Mouse (Mus musculus): ENCODE measurements around the gene Sgms1.
"Not testable (repeated sequence)": the region's sequence is repeated elsewhere in the genome, so short reads cannot be mapped to it uniquely, and the experiment has no call there.

Sgms1 gene

DNA sequence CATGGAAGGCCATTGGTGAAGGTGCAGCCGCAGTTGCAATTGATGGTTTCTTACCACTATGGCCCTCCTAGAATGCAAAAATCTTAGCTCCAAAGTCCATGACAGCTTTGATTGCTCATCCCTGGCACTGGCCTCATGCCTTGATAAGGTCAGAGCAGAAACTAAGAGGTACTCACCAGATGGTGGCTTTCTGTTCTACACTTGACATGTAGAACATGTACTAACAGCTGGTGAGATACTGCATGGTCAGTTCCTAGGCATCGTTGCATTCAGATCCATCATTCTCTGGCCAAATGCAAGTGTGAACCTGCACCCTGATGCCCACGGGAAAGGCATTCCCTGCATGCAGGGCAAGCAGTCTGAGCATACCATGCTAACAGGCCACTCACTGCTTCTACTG lies 63.4 kb downstream of the Sgms1 start:
- no peak for DNase-seq (ENCODE audit: low read depth, low spot score)

DNA sequence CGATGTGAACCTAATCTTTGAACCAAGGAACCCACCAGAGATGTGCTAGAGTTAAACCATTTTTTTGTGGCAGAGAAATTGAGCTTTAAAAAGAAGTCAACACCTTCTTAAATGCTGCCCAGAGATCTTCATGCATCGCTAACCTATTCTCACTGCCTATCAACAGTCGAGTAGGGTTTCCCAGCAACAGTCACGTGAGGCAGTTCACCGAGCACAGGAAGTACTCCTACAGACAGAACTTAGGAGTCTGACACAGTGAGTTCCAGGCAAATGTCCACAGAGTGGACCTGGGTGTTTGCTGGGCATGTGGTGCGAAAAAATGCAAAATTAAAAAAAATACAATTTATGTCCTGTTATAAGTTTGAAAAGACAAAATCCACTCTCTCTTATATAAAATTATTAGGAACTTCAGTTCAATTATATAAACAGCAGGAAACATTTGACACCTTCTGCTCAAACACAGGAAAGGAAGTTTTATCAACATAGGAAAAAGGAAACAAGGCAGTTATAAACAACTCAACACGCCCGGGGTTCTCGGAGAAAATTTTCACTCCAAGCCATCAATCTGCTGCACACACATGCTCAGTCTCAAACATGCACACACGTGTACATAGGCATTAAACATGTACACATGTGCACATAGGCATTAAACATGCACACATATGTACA lies 64.3 kb downstream of the Sgms1 start:
- DNase-seq (ENCODE audit: low read depth, low spot score): no peak

DNA sequence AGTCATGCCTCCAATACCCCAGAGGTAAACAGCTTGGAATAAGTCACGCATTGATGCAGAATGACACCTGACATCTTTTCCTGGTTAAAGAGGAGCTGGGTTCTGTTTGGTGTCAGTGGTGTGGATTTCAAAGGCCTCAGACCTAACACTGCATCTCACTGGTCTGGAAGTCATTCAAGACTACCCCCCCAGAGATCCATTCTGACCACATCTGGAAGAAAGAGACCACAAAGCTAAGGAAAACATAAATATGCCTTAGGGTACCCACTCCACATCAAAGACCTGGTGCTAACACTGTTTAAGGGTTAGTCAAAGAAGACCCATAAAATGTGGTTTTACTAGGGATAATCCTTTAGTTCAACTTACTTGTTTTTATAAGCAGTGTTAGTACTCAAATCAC lies 65.0 kb downstream of the Sgms1 start:
- no peak for DNase-seq (ENCODE audit: low read depth, low spot score)

DNA sequence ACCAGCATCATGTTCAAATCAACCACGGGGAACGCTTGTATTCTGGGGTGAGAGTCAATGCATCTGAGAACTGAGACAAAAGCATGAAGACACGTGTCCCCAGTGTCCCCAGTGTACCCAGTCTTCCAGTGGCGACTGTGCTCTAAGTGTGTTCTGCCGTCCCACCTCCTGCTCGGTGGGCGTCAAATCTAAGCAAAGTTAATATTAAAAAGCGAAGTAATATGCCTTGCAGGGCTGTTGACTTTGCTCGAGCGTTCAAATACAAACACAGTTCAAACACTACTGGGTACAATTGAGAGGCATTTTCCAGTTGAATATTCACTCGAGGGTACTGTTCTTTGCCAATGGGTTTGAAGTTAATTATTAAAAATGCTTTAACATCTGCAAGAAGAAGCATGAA lies 66.4 kb downstream of the Sgms1 start:
- no peak for DNase-seq (ENCODE audit: low read depth, low spot score)

DNA sequence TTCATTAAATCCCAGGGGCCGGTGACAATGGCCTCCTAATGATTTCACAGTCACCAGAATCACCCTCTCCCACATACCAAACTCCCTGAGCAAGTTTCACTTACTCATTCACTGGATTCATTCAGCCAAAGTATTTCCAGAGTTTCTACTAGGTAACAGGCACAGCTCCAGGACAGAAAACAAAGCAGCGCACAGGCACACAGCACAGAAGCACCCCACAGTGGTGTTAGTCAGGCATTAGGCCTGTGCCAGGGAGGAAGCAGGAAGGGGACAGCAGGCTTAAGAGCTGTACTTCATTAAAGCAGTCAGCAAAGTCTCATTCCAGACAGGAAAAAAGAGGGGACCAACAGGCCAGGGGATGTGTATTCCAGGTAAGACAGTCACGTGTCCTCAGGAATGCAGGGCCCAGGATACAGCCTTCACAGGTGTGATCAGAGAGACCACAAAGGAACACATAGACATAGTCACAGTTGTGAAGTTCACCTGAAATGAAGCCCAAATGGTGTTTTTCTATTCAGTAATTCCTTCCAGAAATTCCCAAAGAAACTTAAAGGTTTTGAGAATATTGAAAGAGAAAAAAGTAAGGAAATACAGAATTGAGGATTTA lies 67.0 kb downstream of the Sgms1 start:
- DNase-seq (ENCODE audit: low read depth, low spot score): no peak

DNA sequence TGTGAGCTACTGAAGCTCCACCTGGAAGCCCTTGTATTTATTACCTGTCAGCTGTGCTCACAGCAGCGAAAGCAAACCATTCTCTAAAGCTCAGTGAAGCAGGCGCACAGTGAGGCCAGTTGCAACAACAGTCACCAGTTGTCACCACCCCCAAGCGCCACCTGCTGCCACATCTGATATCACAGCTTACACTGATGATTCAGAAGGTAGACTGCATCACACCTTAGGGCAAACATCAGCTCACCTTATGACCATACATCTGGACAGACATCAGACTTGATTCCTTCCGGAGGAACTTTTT lies 69.2 kb downstream of the Sgms1 start:
- no peak for DNase-seq (ENCODE audit: low read depth, low spot score)

DNA sequence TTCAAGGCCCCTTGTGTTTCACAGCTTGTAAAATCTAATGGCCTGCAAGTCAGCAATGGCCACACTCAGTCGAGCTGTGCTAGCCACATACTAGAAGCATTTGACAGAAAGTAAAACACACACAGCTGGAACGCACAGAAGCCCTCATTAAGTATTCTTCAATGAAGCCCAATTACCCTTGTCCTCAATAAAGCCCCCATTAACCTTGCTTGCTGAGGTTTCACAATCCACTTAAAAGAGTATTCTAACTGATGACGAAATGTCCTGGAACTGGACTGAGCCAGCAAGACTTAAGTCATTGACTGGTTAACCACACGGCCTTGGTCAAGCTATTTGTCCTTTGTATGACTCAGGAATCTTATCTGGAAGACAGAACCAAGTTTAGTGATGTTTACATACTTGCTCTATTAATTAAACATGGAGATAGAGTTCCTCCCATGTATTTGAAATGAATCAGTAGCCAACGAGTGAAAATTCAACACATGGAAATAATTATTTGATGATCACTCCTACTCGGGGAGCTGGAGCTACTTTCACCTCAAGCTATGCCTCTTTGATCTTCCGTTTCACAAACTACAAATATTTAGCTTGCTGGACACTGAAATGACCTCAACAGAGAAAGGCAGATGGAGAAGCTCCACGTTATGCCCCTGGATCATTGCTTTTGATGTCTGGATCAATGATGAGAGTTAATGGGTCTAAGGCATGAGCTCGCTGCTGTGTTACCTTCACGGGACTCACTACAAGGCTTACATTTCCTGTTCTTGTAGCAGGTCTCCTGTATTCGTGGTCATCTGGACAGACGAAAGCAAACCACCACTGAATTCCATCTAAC lies 69.8 kb downstream of the Sgms1 start:
- no peak for DNase-seq (ENCODE audit: low read depth, low spot score)

DNA sequence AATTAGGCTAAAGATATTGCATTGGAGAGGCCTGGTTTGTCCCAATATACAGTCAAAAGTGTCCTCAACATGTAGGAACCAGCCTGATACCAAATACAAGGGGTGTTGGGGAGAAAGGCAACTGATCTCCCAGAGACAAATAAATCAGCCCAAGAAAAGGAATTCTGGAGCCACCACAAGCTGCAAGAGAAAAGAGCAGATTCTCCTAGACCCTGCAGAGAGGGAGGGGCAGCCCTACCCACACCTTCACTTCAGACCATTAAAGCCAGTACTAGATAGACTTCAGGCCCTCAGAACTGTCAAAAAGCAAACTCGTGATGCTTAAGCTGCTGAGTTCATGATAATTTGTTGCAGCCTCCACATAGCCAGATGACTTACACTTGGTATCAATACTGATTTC lies 70.5 kb downstream of the Sgms1 start:
- DNase-seq (ENCODE audit: low read depth, low spot score): no peak

DNA sequence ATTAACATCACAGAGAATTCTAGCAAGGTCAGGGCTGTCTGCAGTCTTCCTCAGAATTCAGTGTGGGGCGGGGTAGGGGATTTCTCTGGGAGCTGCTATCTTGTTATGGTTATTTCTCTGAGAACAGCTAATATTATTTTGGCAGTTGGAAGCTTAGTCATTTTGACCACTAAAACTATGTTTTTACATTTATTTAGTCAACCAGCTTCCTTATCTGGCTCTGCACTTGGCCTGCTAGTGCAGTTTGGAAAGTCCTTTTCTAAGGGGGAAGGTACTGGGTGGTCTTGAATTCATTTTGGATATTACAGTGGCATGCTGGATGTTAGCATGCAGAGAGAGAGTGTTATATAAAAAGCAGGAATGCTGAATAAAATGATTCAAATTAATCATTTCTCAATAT lies 72.2 kb downstream of the Sgms1 start:
- DNase-seq (ENCODE audit: low read depth, low spot score): not testable (repeated sequence)

DNA sequence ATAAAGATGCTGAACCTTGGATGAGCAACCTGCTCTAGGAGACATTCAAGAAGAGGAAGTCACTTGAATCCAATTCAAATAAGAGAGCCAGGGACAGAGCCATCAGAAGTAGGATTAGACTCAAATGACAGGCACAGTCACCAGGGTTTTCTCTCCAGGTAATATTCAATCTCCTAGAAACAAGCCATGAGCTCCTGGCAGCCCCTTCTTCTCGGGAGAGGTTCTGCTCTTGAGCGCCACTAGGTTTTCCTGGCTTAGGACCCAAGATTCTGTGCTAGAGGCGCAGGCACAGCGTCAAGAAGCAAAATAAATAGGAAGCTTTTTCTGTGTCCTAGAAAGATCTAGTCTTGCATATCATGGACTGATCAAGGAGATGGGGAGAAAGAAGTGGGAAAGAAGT lies 76.2 kb downstream of the Sgms1 start:
- DNase-seq (ENCODE audit: low read depth, low spot score): no peak

DNA sequence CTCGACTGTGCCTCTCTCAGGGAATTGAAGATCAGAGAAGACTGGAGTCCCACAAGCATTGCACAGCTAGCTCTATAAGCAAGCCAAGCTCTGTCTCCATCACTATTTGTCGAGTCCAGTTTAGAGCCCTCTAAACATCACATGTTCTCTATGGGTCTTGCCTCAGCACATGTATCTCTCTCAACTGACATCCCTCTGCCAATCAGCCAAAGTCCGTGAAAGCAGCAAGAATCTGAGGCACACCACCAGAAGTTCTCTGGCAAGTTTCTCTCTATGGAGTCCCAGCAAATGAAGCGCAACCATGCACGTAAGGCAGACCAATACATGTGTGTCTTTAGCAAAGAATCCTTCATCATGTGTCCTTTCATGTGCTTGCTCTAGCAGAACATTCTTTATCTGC lies 77.8 kb downstream of the Sgms1 start:
- DNase-seq (ENCODE audit: low read depth, low spot score): no peak

DNA sequence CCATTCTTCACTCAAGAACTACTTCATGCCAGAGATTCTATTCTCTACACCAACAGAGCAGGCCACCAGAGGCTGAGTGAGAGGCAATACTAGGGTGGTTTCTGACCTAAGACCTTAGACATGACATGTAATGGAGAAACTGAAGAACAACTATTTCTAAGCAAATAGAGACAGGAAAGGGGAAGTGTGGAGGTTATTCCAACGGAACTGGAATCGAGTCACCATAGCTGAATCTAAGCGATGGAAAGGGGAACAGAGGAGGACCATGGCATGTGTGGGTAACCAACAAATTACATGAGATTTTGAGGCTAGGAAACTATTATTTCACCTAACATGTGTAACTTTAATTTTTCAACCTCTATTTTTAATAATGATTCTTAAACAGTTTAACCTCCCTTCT lies 78.5 kb downstream of the Sgms1 start:
- DNase-seq (ENCODE audit: low read depth, low spot score): no peak

DNA sequence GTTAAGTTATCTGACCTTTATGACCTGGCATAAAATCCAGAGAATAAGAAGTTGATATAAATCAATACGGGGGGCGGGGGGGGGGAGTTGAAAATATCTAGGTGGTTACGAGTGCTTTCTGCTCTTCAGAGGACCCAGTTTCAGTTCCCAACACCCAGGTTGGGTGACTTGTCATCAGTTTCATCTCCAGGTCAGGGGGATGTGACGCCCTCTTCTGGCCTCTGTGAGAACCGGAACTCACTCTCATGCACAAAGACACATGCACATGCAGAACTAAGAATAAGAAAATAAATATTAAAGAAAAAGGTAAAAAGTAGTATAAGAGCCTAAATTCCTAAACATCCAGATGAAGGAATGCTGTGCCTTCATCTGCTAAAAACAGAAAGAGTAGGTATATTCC lies 79.0 kb downstream of the Sgms1 start:
- no peak for DNase-seq (ENCODE audit: low read depth, low spot score)

DNA sequence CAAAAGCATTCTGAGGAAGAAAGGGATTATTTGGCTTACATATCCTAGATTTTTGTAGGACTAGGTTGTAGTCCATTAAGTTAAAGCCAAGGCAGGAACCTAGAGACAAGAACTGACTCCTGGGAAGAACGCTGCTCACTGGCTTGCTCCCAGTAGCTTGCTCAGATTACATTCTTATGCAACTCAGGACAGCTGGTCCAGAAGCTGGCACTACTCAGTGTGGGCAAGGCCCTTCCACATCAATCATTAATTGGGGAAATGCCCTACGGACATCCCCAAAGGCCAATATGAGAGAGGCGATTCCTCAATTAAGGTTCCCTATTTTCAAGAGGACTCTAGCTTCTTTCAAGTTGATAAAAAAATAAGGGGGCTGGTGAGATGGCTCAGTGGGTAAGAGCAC lies 80.2 kb downstream of the Sgms1 start:
- DNase-seq (ENCODE audit: low read depth, low spot score): no peak

DNA sequence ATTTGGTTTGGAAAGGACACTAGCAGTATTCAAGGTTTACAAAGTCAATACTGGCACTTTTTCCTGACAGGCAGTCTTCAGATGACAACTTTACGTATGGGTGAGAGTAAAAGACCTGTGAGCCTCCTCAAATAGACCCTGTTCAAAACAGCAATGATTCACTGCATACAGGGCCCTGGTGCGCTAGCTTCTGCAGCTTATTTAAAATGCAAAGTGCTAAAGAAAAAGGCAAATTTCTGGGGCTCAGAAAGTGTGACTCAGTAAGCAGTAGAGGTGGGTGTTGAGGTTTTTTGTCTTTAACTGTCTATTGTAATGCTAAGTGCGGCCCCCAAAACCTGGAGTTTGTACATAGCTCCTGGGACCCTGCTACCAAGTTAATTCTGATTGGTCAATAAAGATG lies 81.2 kb downstream of the Sgms1 start:
- DNase-seq (ENCODE audit: low read depth, low spot score): no peak

DNA sequence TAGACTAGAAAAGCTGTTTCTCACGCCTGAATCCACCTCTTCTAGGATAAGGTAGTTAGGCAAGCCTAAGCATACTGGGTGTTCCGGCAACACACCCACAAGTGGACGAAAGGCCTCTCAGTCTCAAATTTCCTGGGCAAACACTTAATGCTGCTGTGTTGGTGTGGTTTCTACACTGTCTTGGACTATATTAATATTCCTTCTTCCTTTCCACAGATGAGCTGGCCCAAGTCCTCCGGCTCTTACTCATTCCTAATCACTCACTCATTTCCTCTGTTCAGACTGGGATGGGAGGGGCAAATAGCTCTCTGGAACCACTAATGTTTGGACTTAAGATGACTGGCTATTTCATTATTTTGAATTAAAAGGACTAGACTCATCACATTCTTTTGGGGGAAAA lies 84.6 kb downstream of the Sgms1 start:
- no peak for DNase-seq (ENCODE audit: low read depth, low spot score)

DNA sequence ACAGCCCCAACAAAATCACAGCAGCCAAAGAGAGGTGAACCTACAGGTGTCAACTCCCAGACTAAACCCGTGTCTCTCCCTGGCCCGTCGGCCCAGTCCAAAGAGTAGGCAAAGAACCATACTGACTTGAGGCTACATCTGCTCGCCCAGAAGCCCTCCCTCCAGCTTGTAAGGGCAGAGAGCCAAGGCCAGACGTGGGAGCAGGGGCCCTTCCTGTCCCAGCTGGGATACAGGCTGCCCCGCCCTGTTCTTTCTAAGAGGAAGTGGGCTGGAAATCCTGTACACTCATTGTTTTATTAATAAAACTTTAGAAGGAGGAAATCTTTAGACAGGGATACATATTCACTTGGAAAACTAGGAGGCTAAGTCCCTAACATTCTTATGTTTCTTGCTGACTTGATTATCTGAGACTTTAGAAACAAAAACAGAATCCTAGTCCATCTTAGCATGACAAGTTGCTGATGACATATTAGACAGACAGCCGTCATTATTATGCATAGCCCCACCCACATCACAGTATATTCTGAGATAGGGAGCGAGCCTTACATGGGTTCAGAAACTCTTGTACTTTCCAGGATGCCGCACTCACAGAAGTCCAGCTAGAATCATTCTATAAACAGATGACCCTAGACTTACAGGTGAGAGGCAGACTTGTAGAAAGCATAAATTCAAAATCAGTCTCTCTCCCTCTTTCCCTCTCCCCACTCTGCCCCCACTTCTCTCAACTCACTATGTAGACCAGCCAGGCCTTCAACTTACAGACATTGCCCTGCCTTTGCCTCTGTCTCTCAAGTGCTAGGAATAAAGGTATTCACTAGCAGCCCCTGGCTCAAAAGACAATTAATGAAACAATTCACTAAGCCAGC lies 85.3 kb downstream of the Sgms1 start:
- no peak for DNase-seq (ENCODE audit: low read depth, low spot score)

DNA sequence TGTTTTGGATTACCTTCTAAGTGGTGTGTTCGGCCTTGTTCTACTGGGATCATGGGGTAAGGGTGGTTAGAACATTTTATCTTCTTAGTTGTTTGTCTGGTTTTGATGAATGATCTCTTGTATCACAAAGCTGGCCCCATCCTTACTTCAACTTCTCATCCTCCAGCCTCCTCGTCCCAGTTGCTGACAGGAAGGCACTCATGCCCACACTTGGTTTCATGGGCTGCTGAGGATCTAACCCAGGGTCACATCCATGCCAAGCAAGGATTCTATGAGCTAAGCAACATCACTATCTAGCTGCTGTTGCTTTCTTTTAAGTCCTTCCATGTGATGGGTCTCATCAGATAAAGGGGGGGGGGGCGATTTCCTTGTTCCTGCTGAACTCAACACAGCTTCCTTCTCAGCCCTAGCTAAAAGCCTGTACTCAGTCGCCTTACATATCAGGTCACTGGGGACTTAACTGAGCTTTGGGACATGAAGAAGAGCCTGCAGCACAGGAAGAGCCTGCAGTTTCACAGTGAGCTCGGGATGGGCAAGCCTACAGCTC lies 86.6 kb downstream of the Sgms1 start:
- no peak for DNase-seq (ENCODE audit: low read depth, low spot score)

DNA sequence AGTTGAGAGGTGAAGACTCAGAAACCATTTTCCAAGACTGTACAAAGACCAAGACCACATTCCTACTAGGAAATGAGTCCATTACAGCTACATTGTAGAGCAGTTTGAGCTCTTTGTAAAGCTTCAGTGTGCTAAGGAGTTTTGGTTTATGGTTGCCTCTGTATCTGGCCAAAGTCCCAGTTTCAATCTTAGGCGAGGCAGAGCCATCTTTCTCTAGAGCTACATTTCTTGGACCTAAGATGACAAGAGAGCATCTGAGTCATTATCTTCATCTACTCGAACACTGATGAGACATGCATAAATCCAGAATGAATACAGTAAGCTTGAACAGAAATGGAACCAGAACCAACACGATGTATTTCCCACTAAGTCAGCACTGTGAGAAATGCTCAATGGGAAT lies 87.9 kb downstream of the Sgms1 start:
- no peak for DNase-seq (ENCODE audit: low read depth, low spot score)

DNA sequence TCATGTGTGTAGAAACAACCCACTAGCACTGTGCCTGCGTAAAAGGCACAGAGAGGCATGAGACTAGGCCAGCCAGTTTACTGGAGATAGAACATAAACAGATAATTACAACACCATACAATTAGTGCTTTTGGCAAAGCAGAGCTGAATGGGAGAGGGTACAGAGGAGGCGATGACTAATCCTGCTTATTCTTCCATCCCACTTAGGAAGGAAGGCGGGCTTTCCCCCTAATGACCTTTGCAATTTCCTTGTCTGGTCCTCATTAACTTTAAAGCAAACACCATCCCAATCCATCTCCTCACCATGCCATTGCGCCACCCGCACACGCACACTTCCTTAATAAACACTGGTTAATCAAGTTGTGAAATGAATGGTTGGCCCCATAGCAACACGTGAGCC lies 91.3 kb downstream of the Sgms1 start:
- DNase-seq (ENCODE audit: low read depth, low spot score): no peak

DNA sequence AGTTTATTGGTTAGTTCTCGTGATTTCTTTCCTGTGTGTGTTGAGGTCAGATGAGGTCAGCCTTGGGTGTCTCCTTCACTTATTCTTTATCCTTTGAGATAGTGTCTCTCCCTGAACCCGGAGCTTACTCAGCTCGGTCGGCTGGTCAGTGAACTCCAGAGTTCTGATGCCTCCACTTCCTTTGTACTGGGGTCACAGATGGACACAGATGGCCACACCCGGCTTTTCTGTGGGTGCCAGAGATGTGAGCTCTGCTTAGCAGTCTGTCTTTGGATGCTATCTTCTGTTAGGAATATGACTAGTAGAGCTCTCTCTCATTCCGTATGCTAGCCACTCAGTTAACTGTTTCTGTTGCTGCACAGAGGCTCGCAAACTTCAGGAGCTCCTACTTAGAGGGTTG lies 92.7 kb downstream of the Sgms1 start:
- DNase-seq (ENCODE audit: low read depth, low spot score): no peak

DNA sequence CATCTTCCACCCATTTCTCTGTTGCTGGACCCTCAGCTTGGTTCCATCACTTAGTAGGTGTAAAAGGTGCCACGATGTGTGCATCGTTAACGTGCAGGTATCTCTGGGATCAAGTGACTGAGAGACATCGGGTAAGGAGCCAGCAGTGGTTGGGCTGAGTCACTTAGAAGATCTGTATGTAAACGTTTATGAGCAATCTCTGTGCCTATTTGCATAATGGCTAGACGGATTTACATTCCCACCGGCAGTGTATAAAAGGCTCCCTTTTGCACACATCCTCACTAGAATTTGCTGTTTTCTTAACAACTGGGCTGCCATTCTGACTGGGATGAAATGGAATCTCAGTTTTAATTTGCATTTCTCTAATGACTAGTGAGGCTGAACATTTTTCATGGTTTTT lies 93.9 kb downstream of the Sgms1 start:
- no peak for DNase-seq (ENCODE audit: low read depth, low spot score)
